Mouse (Mus musculus) olfactory bulb, adult 2 months (tissue): ENCODE results near the gene Rpl36. TPM values are rescaled to one million over a fixed set of nuclear protein-coding genes. Genes with fewer than 3 reads are reported as not detected.

Source experiments
- H3K27ac ChIP-seq: fragments of 200-500 bp; 2 replicates; pipeline ENCODE4 v1.5.1; 2012; ENCODE audit warnings: low read depth, low read length; ENCODE audit not compliant: insufficient read depth
- H3K4me1 ChIP-seq: fragments of 200-500 bp; 2 replicates; pipeline ENCODE4 v1.6.1; 2012; ENCODE audit warnings: low read length; ENCODE audit not compliant: control insufficient read depth, insufficient read depth
- H3K4me3 ChIP-seq: fragments of 200-500 bp; 2 replicates; pipeline ENCODE4 v1.5.1; 2012; ENCODE audit warnings: mild to moderate bottlenecking, low read depth, low read length, moderate library complexity; ENCODE audit not compliant: insufficient read depth
- CTCF ChIP-seq: fragments of 200-500 bp; IDR thresholded peaks from 2 replicates; pipeline ENCODE4 v1.5.1; 2012; ENCODE audit warnings: low read depth, mild to moderate bottlenecking, low read length, moderate library complexity; ENCODE audit not compliant: insufficient read depth
- POLR2A ChIP-seq: fragments of 200-500 bp; IDR thresholded peaks from 2 replicates; pipeline ENCODE4 v1.6.1; 2012; ENCODE audit warnings: mild to moderate bottlenecking, low read depth, low read length, moderate library complexity; ENCODE audit not compliant: insufficient read depth
- WGBS: fragments of 180-500 bp; shearing (Covaris S2); methylation state at CpG from one replicate; pipeline ENCODE4 v1.1.7; 2018; 5-methylcytosine and 5-hydroxymethylcytosine counted together
- polyA plus RNA-seq: library from polyadenylated mRNA; stranded (reverse); fragments of >200 nt; gene quantifications from 2 replicates; pipeline ENCODE4 v1.2.4, GENCODE M21; 2012; ENCODE audit warnings: low replicate concordance; ENCODE audit not compliant: missing spikeins, insufficient read depth, insufficient read length

Rpl36 gene
- not detected in 2 replicates for polyA plus RNA-seq

- Histone ChIP-seq H3K4me3 (peak within 1 kb of the TSS; percentile 55), H3K27ac (peak within 1 kb of the TSS; percentile 54), H3K4me1 (peaks cover 25% of the 10 kb centered on the region)
- TF ChIP-seq CTCF (peak; percentile 91), POLR2A (peak; percentile 74)
- WGBS, result under 1% methylated on average over 52 of the region's 52 CpGs
Measured at GRCm38 (mm10) chr17:56613236-56613844, at the start of gene Rpl36. Rpl36 (plus strand) TSS chr17:56613416.

DNA sequence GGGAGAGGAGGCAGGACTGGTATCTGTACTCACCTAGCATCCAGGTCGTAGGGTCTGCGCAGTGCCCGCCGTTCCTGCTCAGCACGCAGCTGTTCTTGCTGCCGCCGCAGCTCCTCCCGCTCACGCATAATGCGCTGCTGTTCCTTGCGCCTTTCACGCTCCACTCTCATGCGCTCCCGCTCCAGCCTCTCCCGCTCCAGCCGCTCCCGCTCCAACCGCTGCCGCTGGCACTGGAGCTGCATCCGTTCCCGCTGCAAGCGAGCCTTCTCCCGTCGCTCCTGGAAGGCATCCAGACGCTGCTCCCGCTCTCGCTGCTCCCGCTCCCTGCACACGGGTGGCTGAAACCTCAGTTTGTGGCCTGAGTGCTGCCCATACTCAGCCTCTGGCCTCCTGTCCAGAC lies 46.9 kb upstream of the Rpl36 start:
- no peak overlapping the region for H3K4me3 ChIP-seq
- H3K27ac ChIP-seq, result no peak overlapping the region
- no peaks in the 10 kb centered on the region for H3K4me1 ChIP-seq
- TF ChIP-seq CTCF, result no peak
- WGBS, result 86% methylated on average over 29 of the region's 29 CpGs

GRCm38 (mm10) chr17:56566918-56567317 lies 46.3 kb upstream of the Rpl36 start:
- TF ChIP-seq POLR2A, result no peak
- TF ChIP-seq CTCF, result no peak
- H3K27ac ChIP-seq, result no peak overlapping the region
- 91% methylated on average over 5 of the region's 5 CpGs for WGBS
- no peaks in the 10 kb centered on the region for H3K4me1 ChIP-seq
- no peak overlapping the region for H3K4me3 ChIP-seq

DNA sequence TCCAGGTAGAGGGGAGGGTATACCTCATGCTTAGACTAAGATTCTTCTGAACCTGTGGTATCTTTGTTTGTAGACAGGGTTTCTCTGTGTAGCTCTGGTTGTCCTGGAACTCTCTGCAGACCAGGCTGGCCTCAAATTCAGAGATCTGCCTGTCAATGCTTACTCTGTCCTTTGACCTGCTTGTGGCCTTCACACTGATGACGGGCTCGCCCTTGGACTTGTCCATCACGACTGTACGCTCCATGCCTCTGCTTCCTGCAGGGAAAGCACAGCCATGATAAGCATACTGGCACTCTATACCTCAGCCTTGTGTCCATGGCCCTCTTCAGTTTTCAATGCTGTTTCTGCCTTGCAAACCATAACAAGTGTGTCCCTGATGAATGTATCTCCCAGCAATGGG lies 45.8 kb upstream of the Rpl36 start:
- Histone ChIP-seq H3K4me1 (no peaks in the 10 kb centered on the region), H3K27ac (no peak overlapping the region), H3K4me3 (no peak overlapping the region)
- TF ChIP-seq CTCF (no peak), POLR2A (no peak)
- 94% methylated on average over 4 of the region's 4 CpGs for WGBS

GRCm38 (mm10) chr17:56570287-56570686 lies 42.9 kb upstream of the Rpl36 start:
- TF ChIP-seq POLR2A, result no peak
- no peak for TF ChIP-seq CTCF
- Histone ChIP-seq H3K27ac (no peak overlapping the region), H3K4me1 (no peaks in the 10 kb centered on the region), H3K4me3 (no peak overlapping the region)
- 89% methylated on average over 4 of the region's 4 CpGs for WGBS

- 7% methylated on average over 1 of the region's 1 CpGs for WGBS
- TF ChIP-seq CTCF (no peak), POLR2A (no peak)
Measured at GRCm38 (mm10) chr17:56572154-56572553, 41.1 kb upstream of the Rpl36 start.

GRCm38 (mm10) chr17:56572939-56573338 lies 40.3 kb upstream of the Rpl36 start:
- no peaks in the 10 kb centered on the region for H3K4me1 ChIP-seq
- TF ChIP-seq POLR2A, result no peak
- TF ChIP-seq CTCF, result no peak
- H3K27ac ChIP-seq, result no peak overlapping the region
- 82% methylated on average over 3 of the region's 3 CpGs for WGBS
- H3K4me3 ChIP-seq, result no peak overlapping the region

More at GRCm38 (mm10) chr17:56572154-56572553, 41.1 kb upstream of the Rpl36 start:
- H3K4me3 ChIP-seq, result no peak overlapping the region
- H3K4me1 ChIP-seq, result no peaks in the 10 kb centered on the region
- no peak overlapping the region for H3K27ac ChIP-seq

DNA sequence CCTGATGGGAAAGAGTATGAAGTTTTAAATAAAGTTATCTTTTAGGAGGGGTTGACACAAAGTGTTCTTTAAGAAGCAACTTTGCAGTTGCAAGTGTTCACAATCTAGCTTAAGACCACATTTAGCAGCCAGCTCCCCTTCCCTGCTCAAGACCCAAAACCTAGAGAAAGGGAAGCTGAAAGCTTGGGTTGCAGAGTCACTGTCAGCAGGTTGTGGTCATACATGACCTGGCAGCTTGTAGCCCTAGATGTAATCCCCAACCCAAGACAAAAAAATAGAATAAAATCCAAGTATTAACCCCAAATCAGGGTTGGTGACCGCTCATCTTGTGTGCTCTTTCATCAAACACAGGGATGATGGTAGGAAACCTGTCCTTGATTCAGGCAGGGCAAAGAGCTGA lies 30.1 kb upstream of the Rpl36 start:
- TF ChIP-seq POLR2A (no peak), CTCF (no peak)
- H3K4me3 ChIP-seq, result peak overlapping the region; percentile 75
- no peak overlapping the region for H3K27ac ChIP-seq
- 41% methylated on average over 1 of the region's 1 CpGs for WGBS
- H3K4me1 ChIP-seq, result peaks cover 24% of the 10 kb centered on the region

DNA sequence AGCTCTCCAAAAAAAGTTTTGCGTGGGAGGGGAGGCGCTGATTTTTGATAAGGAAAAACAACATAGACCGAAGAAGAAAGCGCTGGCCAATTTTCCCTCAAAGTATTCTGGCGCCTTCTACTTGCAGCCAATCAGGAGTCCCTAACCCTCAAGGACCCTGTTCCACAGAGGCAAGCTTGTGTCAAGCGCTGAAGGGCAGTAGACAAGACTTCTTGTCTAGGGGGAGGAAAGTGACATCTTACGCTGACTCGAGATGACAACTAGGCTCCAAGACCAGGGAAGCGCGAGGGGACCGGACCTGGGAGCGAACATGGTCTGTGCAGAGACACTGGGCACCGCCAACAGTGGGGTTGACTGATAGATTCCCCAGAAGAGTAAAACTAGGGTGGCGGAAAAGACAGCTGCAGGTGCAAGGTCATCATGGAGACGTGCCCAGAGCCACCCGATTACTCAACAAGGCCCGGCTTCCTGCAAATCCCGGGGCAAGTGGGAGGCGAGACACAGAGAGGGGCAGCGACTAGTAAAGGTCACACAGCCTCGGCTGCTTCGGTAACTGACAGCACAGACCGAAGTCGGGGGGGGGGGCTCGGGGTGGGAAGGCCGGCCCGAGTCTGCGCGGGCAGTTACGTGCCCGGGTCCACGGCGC lies 29.5 kb upstream of the Rpl36 start:
- WGBS, result 1% methylated on average over 33 of the region's 33 CpGs
- peaks cover 24% of the 10 kb centered on the region for H3K4me1 ChIP-seq
- H3K4me3 ChIP-seq, result peak overlapping the region; percentile 75
- H3K27ac ChIP-seq, result peak overlapping the region; percentile 85
- TF ChIP-seq CTCF, result no peak
- no peak for TF ChIP-seq POLR2A
